Mouse (Mus musculus) lung, adult 2 months (tissue): ENCODE data around the gene Vax2.

Experiments used
- CTCF ChIP-seq: fragments of 200-500 bp; IDR thresholded peaks from 2 replicates; pipeline ENCODE4 v1.5.1; 2011; ENCODE audit warnings: mild to moderate bottlenecking, low read length, control low read depth; ENCODE audit not compliant: insufficient read depth
- POLR2A ChIP-seq: fragments of 200-500 bp; IDR thresholded peaks from 2 replicates; pipeline ENCODE4 v1.6.1; 2011; ENCODE audit warnings: low read depth, mild to moderate bottlenecking, control low read depth, low read length, borderline replicate concordance; ENCODE audit errors: extremely low read depth

- TF ChIP-seq CTCF, result no peak
- no peak for TF ChIP-seq POLR2A
Observed at GRCm38 (mm10) chr6:83749286-83749685, 38.2 kb downstream of the Vax2 start.
